Mouse (Mus musculus) embryo, embryonic 10 days (tissue): ENCODE data around the gene Twf1.

Experiments
- DNase-seq: peaks from one replicate; pipeline ENCODE4 v3.0.0-alpha.2; 2015; ENCODE audit warnings: low spot score

Gene Twf1

GRCm38 (mm10) chr15:94589219-94590075 is at the start of gene Twf1:
TSS of gene Twf1 (minus strand) at chr15:94589889.
- peak; percentile 97 for DNase-seq

DNA sequence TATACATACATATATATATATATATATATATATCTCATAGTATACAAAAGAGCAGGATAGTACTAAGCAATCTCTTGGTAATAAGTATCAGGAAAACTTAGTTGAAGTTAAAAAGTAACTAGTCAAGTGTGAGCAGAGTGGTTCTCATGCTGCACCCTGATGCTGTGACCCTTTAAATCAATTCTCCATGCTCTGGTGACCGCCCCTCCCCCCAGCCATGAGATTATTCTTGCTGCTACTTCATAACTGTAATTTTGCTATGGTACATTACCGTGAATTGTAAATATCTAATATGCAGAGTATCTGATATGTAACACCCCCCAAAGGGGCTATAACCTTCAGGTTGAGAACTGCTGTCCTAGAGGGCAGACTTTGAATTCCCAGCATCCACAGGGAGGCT is 49.4 kb upstream of the Twf1 start:
- no peak for DNase-seq

DNA sequence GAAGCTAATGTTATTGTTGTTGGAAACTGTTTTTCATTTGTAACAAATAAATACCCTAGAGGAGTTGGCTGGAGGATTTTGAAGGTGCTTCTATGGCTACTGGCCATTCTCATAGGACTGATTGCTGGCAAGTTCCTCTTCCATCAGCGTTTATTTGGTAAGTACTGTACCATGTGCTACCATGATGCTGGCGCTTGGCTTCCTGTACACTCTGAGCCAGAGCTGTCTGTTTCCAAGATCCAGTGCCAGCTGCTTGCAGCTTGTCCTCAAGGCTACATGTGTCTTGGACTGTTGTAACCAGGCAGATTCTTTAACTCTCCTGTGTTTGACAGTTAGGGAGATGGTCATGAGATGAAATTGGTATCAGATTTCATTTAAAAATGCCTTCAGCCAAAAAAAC is 48.5 kb upstream of the Twf1 start:
- DNase-seq = no peak

GRCm38 (mm10) chr15:94634524-94634923 is 44.8 kb upstream of the Twf1 start:
- DNase-seq = no peak

DNA sequence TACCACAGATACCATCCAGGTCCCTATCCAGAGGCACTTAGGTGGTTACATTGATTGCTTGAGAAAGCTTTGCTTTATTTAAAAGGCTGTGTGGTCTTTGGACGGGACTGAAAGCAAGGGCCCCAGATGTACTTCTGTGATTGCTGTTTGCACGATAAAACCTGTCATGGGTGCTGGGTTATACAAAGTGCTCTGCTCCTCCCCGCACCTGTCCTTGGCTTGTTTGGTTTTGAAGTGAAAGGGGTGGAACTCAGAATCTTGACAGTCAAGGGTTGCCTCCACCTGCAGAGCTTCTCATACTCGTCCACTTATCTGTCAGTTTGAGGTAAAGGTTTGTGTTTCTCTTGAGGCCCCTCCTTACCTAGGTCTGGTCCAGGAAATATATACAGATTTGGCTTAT is 40.9 kb upstream of the Twf1 start:
- no peak for DNase-seq

DNA sequence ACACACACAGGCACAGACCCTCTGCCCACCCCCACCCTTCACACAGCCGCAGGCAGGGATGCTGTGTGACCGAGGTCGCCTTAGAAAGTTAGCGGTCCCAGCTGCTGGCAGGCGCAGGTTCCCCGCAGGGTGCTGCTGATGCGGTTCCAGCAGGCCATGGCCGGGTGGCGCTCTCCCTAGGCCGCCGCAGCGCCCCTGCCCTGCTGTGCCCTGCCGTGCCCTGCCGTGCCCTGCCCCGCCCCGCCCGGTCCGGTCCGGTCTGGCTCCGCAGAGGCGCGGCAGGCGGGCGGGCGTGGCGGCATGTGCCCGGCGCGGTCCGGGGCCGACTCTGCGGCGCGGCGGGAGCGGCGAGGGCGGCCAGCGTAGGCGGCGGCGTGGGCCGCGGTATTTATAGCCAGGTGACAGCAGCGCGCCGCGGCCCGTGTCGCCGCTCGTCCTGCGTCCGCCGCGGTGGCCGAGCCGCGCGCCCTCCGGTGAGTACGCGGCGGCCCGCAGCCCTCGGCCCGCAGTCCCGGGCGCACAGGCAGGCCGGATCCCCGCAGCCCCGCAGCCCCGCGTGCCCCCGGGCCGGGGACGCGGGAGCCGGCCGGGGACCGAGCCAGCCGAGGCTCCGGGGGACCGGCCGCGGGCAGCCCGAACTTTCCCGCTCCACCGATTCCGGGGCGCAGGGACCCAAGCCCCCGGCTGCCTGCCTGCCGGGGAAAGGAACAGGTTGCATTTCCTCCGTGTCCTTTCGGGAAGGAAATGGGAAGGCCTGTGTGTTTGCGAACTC is 39.3 kb upstream of the Twf1 start, which contains the start of gene Tmem117:
TSS of gene Tmem117 (plus strand) at position 403 of the 772 bp plus-strand sequence.
- DNase-seq = peak; percentile 50

DNA sequence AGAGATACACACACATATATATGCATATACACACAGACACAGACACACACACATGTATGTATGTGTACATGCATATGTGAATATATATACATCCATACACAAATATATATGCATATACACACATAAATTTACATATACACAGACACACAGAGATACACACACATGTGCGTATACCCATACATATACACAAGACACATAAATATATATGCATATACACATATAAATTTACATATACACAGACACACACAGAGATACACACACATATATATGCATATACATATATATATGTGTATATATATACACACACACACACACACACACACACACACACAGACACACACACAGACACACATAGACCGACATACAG is 38.8 kb upstream of the Twf1 start:
- no peak for DNase-seq

DNA sequence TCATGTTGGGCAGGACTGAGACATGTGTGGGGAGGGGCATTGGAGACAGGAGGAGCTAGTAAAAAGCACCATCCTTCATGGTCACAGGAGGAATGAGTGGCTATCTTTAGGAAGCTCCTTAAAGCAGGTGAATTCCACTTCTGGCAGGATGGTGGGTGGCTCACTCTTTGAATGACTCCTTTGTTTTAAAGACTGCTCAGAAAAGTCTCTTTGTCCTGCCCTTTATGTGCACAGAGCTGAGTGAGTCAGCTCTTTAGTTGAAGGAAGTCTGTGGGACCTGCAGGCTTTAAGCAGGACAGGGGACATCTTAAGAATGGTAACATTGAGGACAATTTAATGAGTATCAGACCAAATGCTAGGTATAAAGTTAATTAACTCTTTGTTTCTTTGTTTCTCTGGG is 31.2 kb upstream of the Twf1 start:
- DNase-seq = no peak

DNA sequence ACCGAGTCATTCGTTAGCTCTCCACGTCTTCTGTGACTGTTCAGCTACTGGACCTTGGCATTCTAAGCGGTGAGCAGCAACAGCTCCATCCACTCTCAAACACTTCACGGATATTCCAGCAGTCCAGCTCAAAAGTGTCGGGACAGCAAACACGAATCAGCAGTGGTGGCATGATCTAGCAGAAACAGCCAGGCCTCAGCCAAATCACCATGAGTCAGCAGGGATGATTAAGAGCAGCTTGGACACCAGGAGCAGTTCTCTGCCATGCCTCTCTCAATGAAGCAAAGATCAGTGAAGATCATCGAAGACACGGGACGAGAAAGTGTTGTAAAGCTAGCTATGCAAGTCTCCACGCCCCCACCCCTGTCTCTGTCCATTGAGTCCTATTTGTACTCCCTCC is 26.3 kb upstream of the Twf1 start:
- DNase-seq = no peak

DNA sequence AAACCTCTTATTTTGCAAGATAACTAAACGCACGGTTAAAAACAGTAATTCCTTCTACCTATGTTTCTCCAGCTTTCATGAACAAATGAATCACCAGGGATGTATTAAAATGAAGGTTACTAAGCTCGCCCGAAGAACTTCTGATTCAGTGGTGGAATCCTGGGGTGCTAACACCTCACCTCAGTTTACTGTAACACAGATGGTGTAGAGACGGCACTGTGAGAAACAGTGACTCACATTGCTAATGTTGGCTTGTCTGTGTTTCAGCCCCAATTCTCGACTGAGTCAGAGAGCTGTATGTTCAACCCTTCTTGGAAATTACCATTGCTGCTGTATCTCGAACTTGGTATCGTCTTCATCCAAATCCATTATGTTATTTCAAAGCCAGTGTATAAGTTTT is 18.1 kb upstream of the Twf1 start:
- no peak for DNase-seq

- DNase-seq = no peak
Observed at GRCm38 (mm10) chr15:94602441-94602840, 12.8 kb upstream of the Twf1 start.

GRCm38 (mm10) chr15:94601339-94601738 is 11.7 kb upstream of the Twf1 start:
- DNase-seq = peak; percentile 78

DNA sequence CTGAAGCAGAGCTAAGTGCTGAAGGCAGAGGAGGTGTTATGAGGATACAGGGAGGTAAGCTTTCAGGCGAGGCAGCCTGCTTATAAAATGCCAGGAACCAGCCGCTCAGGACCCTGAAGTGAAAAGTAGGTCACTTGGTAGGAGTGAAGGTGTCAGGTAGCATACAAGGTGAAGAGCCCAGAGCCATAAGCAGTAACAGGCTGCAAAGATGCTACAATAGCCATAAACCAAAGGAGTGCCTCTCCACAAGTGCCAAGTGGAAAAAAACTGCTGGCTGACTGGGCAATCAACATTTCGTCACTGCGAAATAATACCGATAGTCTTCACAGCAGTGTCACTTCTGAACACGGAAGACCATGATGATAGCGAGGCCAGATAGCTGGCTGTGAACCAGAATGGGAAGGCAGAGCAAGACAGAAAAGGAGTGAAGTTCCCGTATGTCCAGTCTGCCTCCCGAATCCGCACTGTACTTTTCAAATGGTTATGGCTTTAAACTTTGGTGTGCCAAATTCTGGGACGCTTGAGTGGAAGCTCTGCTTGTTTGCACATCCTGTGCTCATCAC is 10.5 kb upstream of the Twf1 start:
- no peak for DNase-seq

- DNase-seq = no peak
Observed at GRCm38 (mm10) chr15:94593586-94593985, 3.9 kb upstream of the Twf1 start.

GRCm38 (mm10) chr15:94591356-94591755 is 1.7 kb upstream of the Twf1 start:
- DNase-seq = no peak

GRCm38 (mm10) chr15:94590083-94590482 is 394 bp upstream of the Twf1 start:
- no peak for DNase-seq

DNA sequence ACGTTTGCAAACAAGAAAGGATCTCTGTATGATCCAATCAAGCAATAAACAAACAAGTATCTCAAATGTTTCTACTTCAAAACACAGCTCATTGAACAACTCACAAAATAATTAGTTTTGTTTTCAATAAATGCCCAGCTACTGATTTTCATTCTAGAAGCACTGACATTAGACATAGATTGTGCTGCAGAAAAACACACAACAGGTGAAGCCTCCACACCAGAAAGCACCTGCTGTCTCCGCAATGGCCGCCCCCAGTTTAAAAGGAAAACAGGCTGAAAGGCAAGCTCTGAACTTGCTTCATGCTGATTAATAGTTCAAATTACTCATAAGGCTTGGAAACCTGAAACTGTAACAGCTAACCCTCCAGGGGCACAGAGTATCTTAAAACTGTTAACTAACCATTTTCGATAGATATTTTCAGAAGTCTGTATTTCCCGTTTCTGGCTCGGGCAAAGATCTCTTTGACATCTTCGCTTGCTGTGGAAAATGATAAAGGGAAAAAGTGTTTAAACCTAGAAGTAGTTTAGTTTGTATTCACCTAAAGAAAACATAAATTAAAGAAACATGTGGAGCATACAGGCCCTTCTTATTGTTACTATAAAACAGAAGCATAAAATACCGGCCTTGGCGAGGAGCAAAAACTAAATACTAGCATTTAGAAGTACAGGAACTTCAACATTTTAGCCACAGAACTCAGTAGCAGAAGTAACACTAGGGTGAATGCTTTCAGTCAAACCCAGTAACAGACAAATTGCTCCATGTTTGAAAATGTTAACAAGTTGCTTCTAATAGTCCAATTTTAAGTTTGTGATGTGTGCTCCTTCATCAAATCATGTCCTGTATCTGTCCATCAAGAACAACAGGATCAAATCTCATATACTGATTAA is 1.6 kb downstream of the Twf1 start:
- DNase-seq = no peak

- no peak for DNase-seq
Observed at GRCm38 (mm10) chr15:94584738-94585137, 5.0 kb downstream of the Twf1 start.

DNA sequence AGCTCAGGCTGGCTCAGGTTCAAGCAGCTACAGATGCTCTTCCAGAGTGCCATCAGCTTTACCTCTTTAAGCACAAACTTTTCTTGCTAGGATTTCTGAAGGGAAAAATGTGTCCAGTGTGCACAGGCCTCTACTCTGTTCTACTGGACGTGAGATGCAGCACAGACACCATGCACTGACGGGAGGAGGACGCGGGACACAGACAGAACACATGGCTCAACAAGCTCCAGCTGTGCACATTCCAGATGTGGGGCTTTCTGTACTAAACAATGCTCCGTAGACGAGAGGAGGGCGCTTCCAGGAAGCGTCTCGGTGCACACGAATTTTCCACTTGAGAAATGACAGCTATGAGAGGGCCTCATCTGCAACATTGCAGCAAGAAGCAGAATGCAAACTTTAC is 6.5 kb downstream of the Twf1 start:
- no peak for DNase-seq

DNA sequence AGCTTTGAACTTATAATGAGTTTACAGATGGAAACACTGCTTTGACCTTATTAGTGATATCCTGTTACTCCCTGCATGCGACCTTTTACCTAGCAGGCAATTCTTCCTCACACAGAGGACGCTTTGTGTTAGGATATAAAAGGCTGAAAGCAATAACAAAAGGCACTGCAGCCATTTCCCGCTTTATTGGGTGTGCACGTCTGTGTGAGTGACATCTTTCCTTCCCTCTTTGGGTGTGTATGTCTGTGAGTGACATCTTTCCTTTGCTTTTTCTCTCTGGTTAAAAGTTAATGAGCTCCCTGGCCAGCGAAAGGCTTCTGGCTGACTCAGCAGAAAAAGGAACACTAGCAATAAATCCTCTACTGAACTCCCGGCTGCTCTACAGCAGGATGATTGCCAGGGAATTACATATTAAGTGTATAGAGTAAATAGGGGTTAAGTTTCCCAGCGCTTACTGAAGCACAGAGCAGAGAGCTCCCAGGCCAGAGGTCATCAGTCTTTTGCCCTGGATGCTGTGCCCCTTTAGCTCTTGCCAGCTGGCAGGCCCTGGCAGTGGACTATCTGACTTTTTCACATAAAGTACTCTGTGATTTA is 7.6 kb downstream of the Twf1 start:
- no peak for DNase-seq

GRCm38 (mm10) chr15:94574566-94575268 is 15.0 kb downstream of the Twf1 start:
- DNase-seq = peak; percentile 7
